Mouse (Mus musculus) heart, postnatal 10 days (tissue): Measurements from ENCODE around the gene H2-Q6. TPM values are rescaled to one million over a fixed set of nuclear protein-coding genes. Genes with fewer than 3 reads are reported as not detected.

Source experiments
- total RNA-seq, 2 experiments: library from RNA; stranded (reverse); gene quantifications; 2 replicates each; pipeline ENCODE4 v1.2.3; 2021

The H2-Q6 gene
- total RNA-seq, 2 experiments from 2014 or later, result 0.25 to 0.38 TPM

Other genes starting within 250 kb of the H2-Q6 start
- gene Aif1, start 248.8 kb upstream of the H2-Q6 start, total RNA-seq, result 1 to 10 TPM; 2.9 to 4.6 TPM
- gene Lst1, start 236.4 kb upstream of the H2-Q6 start, total RNA-seq, result 1 to 10 TPM; 2.8 to 4.5 TPM
- gene Ltb, start 230.4 kb upstream of the H2-Q6 start, total RNA-seq, result 1 to 10 TPM in 1 of 2 experiments, under 1 TPM in 1; 0.94 to 1.2 TPM
- under 1 TPM; 0.72 to 0.87 TPM for gene Tnf, start 222.8 kb upstream of the H2-Q6 start, total RNA-seq
- gene Lta, start 219.5 kb upstream of the H2-Q6 start, total RNA-seq, result under 1 TPM in 1 of 2 experiments, not detected in 1; 0.17 TPM
- gene Gm16181, start 204.0 kb upstream of the H2-Q6 start, total RNA-seq, result under 1 TPM in 1 of 2 experiments, not detected in 1; 0.84 TPM
- gene Atp6v1g2, start 191.2 kb upstream of the H2-Q6 start, total RNA-seq, result 1 to 10 TPM; 4.9 to 5.7 TPM
- 10 to 100 TPM in 1 of 2 experiments, 1 to 10 TPM in 1; 10.0 to 12.2 TPM for gene Nfkbil1, start 189.1 kb upstream of the H2-Q6 start, total RNA-seq
- gene Ddx39b, start 183.1 kb upstream of the H2-Q6 start, total RNA-seq, result 100 to 1,000 TPM; 163 to 169 TPM
- gene H2-D1, start 162.1 kb upstream of the H2-Q6 start, total RNA-seq, result 10 to 100 TPM; 67.7 to 69.9 TPM
- 1 to 10 TPM in 1 of 2 experiments, under 1 TPM in 1; 0.55 to 1.1 TPM for gene H2-Q1, start 104.4 kb upstream of the H2-Q6 start, total RNA-seq
- gene H2-Q2, start 82.6 kb upstream of the H2-Q6 start, total RNA-seq, result 1 to 10 TPM in 1 of 2 experiments, under 1 TPM in 1; 0.89 to 1.2 TPM
- gene H2-Q4, start 45.2 kb upstream of the H2-Q6 start, total RNA-seq, result 10 to 100 TPM in 1 of 2 experiments, 1 to 10 TPM in 1; 8.5 to 10.6 TPM
- gene H2-Q7, start 14.3 kb downstream of the H2-Q6 start, total RNA-seq, result 1 to 10 TPM; 1.2 to 1.3 TPM
- under 1 TPM; 0.27 to 0.34 TPM for gene H2-Q10, start 45.2 kb downstream of the H2-Q6 start, total RNA-seq
- not detected for gene Pou5f1, start 81.2 kb downstream of the H2-Q6 start, total RNA-seq
- gene Tcf19, start 92.0 kb downstream of the H2-Q6 start, total RNA-seq, result 10 to 100 TPM; 17.5 to 17.9 TPM
- gene Cchcr1, start 92.2 kb downstream of the H2-Q6 start, total RNA-seq, result 1 to 10 TPM; 5.1 to 5.2 TPM
- not detected for gene Psors1c2, start 108.4 kb downstream of the H2-Q6 start, total RNA-seq
- gene Cdsn, start 127.3 kb downstream of the H2-Q6 start, total RNA-seq, result under 1 TPM; 0.14 to 0.15 TPM
- gene 2300002M23Rik, start 142.6 kb downstream of the H2-Q6 start, total RNA-seq, result not detected
- not detected for gene Sfta2, start 176.7 kb downstream of the H2-Q6 start, total RNA-seq
- not detected for gene Gm9573, start 201.8 kb downstream of the H2-Q6 start, total RNA-seq
- not detected for gene Mucl3, start 218.8 kb downstream of the H2-Q6 start, total RNA-seq
- 10 to 100 TPM; 25.2 to 34.0 TPM for gene Vars2, start 242.7 kb downstream of the H2-Q6 start, total RNA-seq
- gene Gtf2h4, start 248.9 kb downstream of the H2-Q6 start, total RNA-seq, result 10 to 100 TPM; 15.5 to 18.7 TPM